Mouse (Mus musculus) G1E (cell line): ENCODE data around the gene Dhrs11. TPM values are rescaled to one million over a fixed set of nuclear protein-coding genes. Genes with fewer than 3 reads are reported as not detected.

ENCODE experiments used
- ATAC-seq: 2 replicates; pipeline ENCODE4 v1.8.0; 2016; ENCODE audit warnings: mild to moderate bottlenecking; ENCODE audit not compliant: insufficient number of reproducible peaks, poor library complexity, low FRiP score, severe bottlenecking; ENCODE audit errors: extremely low read depth
- DNase-seq: peaks from one replicate; pipeline ENCODE4 v3.0.0; 2012; ENCODE audit warnings: low spot score
- H3K27me3 ChIP-seq: 2 replicates; pipeline ENCODE4 v1.6.1; 2012; ENCODE audit warnings: mild to moderate bottlenecking, low read length, inconsistent platforms; ENCODE audit not compliant: insufficient read depth
- H3K36me3 ChIP-seq: replicated peaks from 2 replicates; pipeline ENCODE3; 2012; ENCODE audit warnings: mild to moderate bottlenecking, inconsistent platforms
- H3K4me1 ChIP-seq: 2 replicates; pipeline ENCODE4 v1.6.1; 2012; ENCODE audit warnings: low read depth, low read length, inconsistent platforms, mixed read lengths; ENCODE audit not compliant: insufficient read depth
- H3K4me3 ChIP-seq: 2 replicates; pipeline ENCODE4 v1.5.1; 2012; ENCODE audit warnings: low read depth, mild to moderate bottlenecking, inconsistent platforms, low read length, moderate library complexity, mixed read lengths
- H3K9me3 ChIP-seq: replicated peaks from 2 replicates; pipeline ENCODE4 v1.6.1; 2012; ENCODE audit warnings: inconsistent platforms
- CTCF ChIP-seq: IDR thresholded peaks from 2 replicates; pipeline ENCODE4 v1.5.1; 2012; ENCODE audit warnings: low read depth, low read length, inconsistent platforms, mixed read lengths
- GATA1 ChIP-seq: IDR thresholded peaks from 2 replicates; pipeline ENCODE4 v1.6.1; 2012; ENCODE audit warnings: borderline replicate concordance, low read length, inconsistent platforms, mixed read lengths
- GATA2 ChIP-seq: IDR thresholded peaks from 2 replicates; pipeline ENCODE4 v1.6.1; 2012; ENCODE audit warnings: low read depth, low read length, inconsistent platforms, borderline replicate concordance
- POLR2AphosphoS5 ChIP-seq: IDR thresholded peaks from 2 replicates; pipeline ENCODE4 v1.6.1; 2012; ENCODE audit warnings: low read depth, low read length, inconsistent platforms; ENCODE audit not compliant: insufficient replicate concordance
- TAL1 ChIP-seq: conservative IDR thresholded peaks from 2 replicates; pipeline ENCODE4 v1.6.1; 2012; ENCODE audit warnings: low read depth, low read length, inconsistent platforms, mixed read lengths
- polyA plus RNA-seq: library from polyadenylated mRNA; stranded (reverse); fragments of >175 nt; gene quantifications from 2 replicates; pipeline ENCODE4 v1.2.3, GENCODE M21; 2012
- total RNA-seq, 2 experiments: library from RNA; stranded (forward) in 1 of 2; stranded (reverse) in 1 of 2; fragments of 200-1000 nt in 1 of 2; fragments of >200 nt in 1 of 2; fragmentation: Nextera tagmentation in 1 of 2; gene quantifications; 2 replicates each; pipeline ENCODE4 v1.2.3; 2014 to 2017

The Dhrs11 gene
- total and polyA plus RNA-seq, 3 experiments, result 7.7 to 180 (median 12.1) TPM

GRCm38 (mm10) chr11:84823484-84823897 is 5.3 kb downstream of the Dhrs11 start:
- TF ChIP-seq GATA1, result no peak
- no peak for TF ChIP-seq CTCF
- peak; percentile 80 for TF ChIP-seq TAL1
- no peak for TF ChIP-seq POLR2AphosphoS5
- no peaks in the 10 kb centered on the region for H3K9me3 ChIP-seq
- H3K36me3 ChIP-seq, result peaks cover 63% of the 10 kb centered on the region
- DNase-seq (peak; percentile 82), ATAC-seq (peak; percentile 73)
- peak overlapping the region; percentile 61; the same call in 1 of the 2 replicates for H3K4me3 ChIP-seq
- H3K27me3 ChIP-seq, result no peaks in the 10 kb centered on the region
- H3K4me1 ChIP-seq, result peaks cover 93% of the 10 kb centered on the region

GRCm38 (mm10) chr11:84822487-84822886 is 6.3 kb downstream of the Dhrs11 start:
- no peak for TF ChIP-seq POLR2AphosphoS5
- TF ChIP-seq GATA2, result no peak
- TF ChIP-seq TAL1, result no peak
- TF ChIP-seq GATA1, result no peak
- TF ChIP-seq CTCF, result no peak
- no peaks in the 10 kb centered on the region for H3K27me3 ChIP-seq
- peaks cover 62% of the 10 kb centered on the region for H3K36me3 ChIP-seq
- peak overlapping the region; percentile 61; the same call in 1 of the 2 replicates for H3K4me3 ChIP-seq
- DNase-seq (no peak), ATAC-seq (no peak)
- peaks cover 93% of the 10 kb centered on the region for H3K4me1 ChIP-seq
- H3K9me3 ChIP-seq, result 0 out of 2 replicates have a peak, but pooled peaks cover under 1% of the 10 kb centered on the region

- peaks cover 93% of the 10 kb centered on the region for H3K4me1 ChIP-seq
- DNase-seq, result no peak
- H3K27me3 ChIP-seq, result no peaks in the 10 kb centered on the region
- TF ChIP-seq POLR2AphosphoS5 (no peak), TAL1 (no peak), GATA2 (no peak), GATA1 (no peak), CTCF (no peak)
- no peak for ATAC-seq
- peaks cover 67% of the 10 kb centered on the region for H3K36me3 ChIP-seq
- peak overlapping the region; percentile 28; the same call in 1 of the 2 replicates for H3K4me3 ChIP-seq
- H3K9me3 ChIP-seq, result peaks cover 2% of the 10 kb centered on the region; the same call in 1 of the 2 replicates
These were observed 7.5 kb downstream of the Dhrs11 start for GRCm38 (mm10) chr11:84821131-84821770.

- TF ChIP-seq CTCF (peak; percentile 53), POLR2AphosphoS5 (no peak), GATA1 (no peak)
- ATAC-seq (peak; percentile 62), DNase-seq (peak; percentile 90)
- Histone ChIP-seq H3K27me3 (no peaks in the 10 kb centered on the region), H3K9me3 (peaks cover 2% of the 10 kb centered on the region; the same call in 1 of the 2 replicates), H3K36me3 (peaks cover 67% of the 10 kb centered on the region), H3K4me3 (peak within 1 kb of the TSS; percentile 96), H3K4me1 (peaks cover 82% of the 10 kb centered on the region)
These were observed 9.7 kb downstream of the Dhrs11 start, which contains the start of gene Mrm1 for GRCm38 (mm10) chr11:84818961-84819692. TSS of gene Mrm1 (minus strand) at chr11:84819515.

GRCm38 (mm10) chr11:84818085-84818960 is 10.5 kb downstream of the Dhrs11 start:
- ATAC-seq (no peak), DNase-seq (peak; percentile 84)
- Histone ChIP-seq H3K4me3 (peak overlapping the region; percentile 96), H3K36me3 (peaks cover 75% of the 10 kb centered on the region), H3K9me3 (peaks cover 2% of the 10 kb centered on the region; the same call in 1 of the 2 replicates), H3K4me1 (peaks cover 78% of the 10 kb centered on the region), H3K27me3 (no peaks in the 10 kb centered on the region)
- TF ChIP-seq TAL1, result no peak
- no peak for TF ChIP-seq GATA2
- TF ChIP-seq POLR2AphosphoS5, result no peak
- TF ChIP-seq CTCF, result peak; percentile 78

DNA sequence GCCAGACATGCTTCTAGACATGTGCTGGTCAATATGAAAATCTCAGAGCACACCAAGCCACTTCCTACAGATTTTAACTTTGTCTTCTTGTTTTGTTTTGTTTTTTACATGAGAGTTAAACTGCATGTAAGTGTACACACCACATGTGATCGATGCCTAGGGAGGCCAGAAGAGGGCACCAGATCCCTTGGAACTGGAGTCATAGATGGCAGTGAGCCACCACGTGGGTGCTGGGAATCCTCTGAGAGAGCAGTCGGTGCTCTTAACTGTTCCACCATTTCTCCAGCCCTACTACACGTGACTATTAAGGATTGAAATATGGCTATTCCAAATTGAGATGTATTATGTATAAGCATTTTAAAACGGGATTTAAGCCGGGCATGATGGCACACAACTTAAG is 11.4 kb downstream of the Dhrs11 start:
- ATAC-seq (no peak), DNase-seq (no peak)
- H3K9me3 ChIP-seq, result peaks cover 2% of the 10 kb centered on the region; the same call in 1 of the 2 replicates
- peaks cover 78% of the 10 kb centered on the region for H3K36me3 ChIP-seq
- no peaks in the 10 kb centered on the region for H3K27me3 ChIP-seq
- peaks cover 69% of the 10 kb centered on the region for H3K4me1 ChIP-seq
- TF ChIP-seq TAL1 (no peak), GATA1 (no peak), CTCF (no peak), GATA2 (no peak), POLR2AphosphoS5 (no peak)
- H3K4me3 ChIP-seq, result no peak overlapping the region
